Mouse (Mus musculus): ENCODE data around the gene Gm15557. TPM values are rescaled to one million over a fixed set of nuclear protein-coding genes. Genes with fewer than 3 reads are reported as not detected.

Gm15557 gene
- polyA plus RNA-seq, 1 experiment from 2014 or later: 0.40 TPM

DNA sequence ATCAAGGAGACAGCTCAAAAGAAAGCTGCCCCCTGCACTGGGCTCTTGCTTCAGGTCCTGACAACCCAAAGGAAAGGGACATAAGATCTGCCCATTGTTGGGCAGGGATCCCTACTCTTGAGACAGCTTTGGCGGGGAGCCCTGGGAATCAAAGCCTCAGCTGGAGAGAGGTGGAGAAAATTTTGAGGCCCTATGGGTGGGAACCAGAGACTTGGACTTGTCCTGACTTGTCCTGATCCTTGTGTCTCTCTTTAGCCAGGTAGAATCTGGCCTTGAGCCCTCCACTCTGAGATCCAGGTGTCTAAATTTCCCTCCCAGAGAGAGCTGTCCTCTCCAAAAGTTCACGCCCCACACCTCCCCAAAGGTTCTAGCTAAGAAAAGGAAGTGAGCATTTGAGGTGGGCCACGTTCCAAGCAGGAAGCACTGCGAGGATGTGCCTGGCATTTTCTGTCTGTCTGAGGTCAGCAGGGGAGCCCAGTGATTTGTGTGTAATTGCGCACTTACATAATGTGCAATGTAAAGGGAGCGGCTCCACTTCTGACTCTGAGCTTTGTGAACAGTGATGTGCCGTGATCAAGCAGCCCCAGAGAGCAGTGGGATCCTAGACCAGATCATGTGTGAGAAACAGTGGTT is 515 bp upstream of the Gm15557 start:
- peaks cover 52% of the 10 kb centered on the region for H3K36me3 ChIP-seq
- no peak overlapping the region for H3K27ac ChIP-seq
- ATAC-seq (ENCODE audit: insufficient number of reproducible peaks, insufficient read depth, low FRiP score, low TSS enrichment, low read depth): no peak
- H3K4me2 ChIP-seq: no peak overlapping the region
- H3K9me3 ChIP-seq: no peaks in the 10 kb centered on the region
- H3K27me3 ChIP-seq: no peaks in the 10 kb centered on the region
- peaks cover 48% of the 10 kb centered on the region for H3K4me1 ChIP-seq (replicated peaks)
- WGBS: 75% methylated on average over 7 of the region's 7 CpGs
- H3K9ac ChIP-seq (replicated peaks): no peak overlapping the region
- H3K4me3 ChIP-seq (replicated peaks): no peak overlapping the region

DNA sequence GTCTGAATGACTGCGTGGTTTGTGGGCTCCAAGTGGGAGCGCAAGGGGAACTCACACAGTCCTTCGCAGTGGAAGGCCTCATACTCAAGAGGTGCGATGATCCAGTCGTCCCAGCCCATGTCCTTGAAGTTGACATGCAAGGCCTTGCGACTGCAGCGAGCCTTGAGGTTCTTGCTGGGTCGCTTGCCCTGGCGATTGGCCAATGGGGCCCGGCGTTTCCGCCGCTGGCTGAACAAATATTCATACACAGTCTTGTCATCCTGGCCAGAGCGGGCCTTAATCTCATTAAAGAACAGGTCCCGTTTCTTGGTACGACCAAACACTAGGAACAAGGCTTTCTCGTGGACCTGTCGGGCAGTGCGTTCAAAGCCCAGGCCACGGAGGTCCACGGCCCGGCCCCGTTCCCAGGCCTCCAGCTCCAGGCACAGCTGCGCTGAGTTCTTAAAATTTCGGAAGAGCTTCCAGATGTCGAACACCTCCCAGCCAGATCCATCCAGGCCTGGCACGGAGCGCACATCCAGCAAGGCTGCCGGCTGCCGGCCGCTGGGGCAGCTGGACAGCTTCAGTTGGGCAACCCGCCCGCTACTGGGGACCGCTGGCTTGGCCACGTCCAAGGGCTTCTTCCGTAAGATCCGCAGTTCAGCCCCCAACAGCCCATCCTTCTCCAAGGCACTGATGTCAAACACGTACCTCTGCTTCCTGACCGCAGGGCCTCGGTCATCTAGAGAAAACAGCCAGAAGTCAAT is 1.3 kb downstream of the Gm15557 start:
- WGBS: 79% methylated on average over 40 of the region's 40 CpGs
- no peaks in the 10 kb centered on the region for H3K9me3 ChIP-seq
- H3K27ac ChIP-seq: peak overlapping the region; percentile 70

DNA sequence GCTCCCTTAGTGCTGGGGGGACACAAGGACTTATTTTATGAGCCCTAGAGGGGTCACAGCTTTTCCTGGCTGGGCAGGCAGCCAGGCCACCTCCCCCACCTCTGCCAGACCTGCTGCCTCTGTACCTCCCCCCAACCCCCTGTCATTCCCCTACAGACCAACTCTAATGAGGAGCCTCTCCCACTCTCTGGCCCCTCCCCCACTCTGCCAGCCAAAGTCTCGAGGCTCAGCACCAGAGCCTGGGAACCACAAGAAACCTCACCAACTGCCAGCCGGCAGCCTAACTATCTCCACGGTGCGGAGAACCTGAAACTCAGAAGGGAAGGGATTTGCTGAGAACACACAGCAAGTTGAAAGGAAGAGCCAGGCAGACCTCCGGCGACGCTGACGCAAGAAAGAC is 2.9 kb downstream of the Gm15557 start:
- H3K9me3 ChIP-seq: no peaks in the 10 kb centered on the region
- H3K4me3 ChIP-seq (replicated peaks): peak overlapping the region; percentile 46
- 0% methylated on average over 8 of the region's 8 CpGs for WGBS
- peak overlapping the region; percentile 64 for H3K9ac ChIP-seq (replicated peaks)
- no peaks in the 10 kb centered on the region; the same call in 1 of the 2 replicates for H3K27me3 ChIP-seq
- peaks cover 40% of the 10 kb centered on the region for H3K36me3 ChIP-seq
- ATAC-seq (ENCODE audit: insufficient number of reproducible peaks, insufficient read depth, low FRiP score, low TSS enrichment, low read depth): peak; percentile 74
- H3K27ac ChIP-seq: peak overlapping the region; percentile 94
- H3K4me2 ChIP-seq: peak overlapping the region; percentile 64
- H3K4me1 ChIP-seq (replicated peaks): peaks cover 73% of the 10 kb centered on the region

More for the DNA sequence above, 1.3 kb downstream of the Gm15557 start:
- Histone ChIP-seq H3K9ac (replicated peaks) (no peak overlapping the region), H3K4me2 (peak overlapping the region; percentile 64), H3K27me3 (no peaks in the 10 kb centered on the region; the same call in 1 of the 2 replicates), H3K4me3 (replicated peaks) (peak overlapping the region; percentile 46), H3K36me3 (peaks cover 52% of the 10 kb centered on the region), H3K4me1 (replicated peaks) (peaks cover 64% of the 10 kb centered on the region)
- ATAC-seq (ENCODE audit: insufficient number of reproducible peaks, insufficient read depth, low FRiP score, low TSS enrichment, low read depth): no peak

DNA sequence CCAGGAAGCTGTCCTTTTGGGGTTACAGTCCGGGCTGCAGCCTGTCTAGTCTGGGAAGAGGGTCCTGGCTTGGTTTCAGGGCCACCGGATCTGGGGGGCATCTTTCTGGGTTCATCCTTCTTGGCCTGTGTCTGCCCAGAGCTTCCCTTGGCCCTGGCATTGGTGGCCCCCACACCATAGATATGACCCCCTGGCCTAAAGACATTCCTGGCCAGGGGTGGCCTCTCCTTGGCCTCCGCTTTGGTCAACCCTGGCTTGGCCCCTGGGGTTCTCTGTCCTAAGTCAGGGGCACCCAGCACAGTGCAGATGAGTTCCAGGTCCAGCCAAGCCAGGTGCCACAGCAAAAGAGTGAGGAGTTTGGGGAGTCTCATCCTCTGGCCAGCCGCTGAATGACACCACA is 4.2 kb downstream of the Gm15557 start:
- Histone ChIP-seq H3K4me1 (replicated peaks) (peaks cover 82% of the 10 kb centered on the region), H3K36me3 (peaks cover 28% of the 10 kb centered on the region), H3K27ac (peak overlapping the region; percentile 94), H3K9ac (replicated peaks) (peak overlapping the region; percentile 64), H3K4me3 (replicated peaks) (peak overlapping the region; percentile 46), H3K4me2 (peak overlapping the region; percentile 64), H3K9me3 (no peaks in the 10 kb centered on the region), H3K27me3 (no peaks in the 10 kb centered on the region; the same call in 1 of the 2 replicates)
- 66% methylated on average over 4 of the region's 4 CpGs for WGBS
- no peak for ATAC-seq (ENCODE audit: insufficient number of reproducible peaks, insufficient read depth, low FRiP score, low TSS enrichment, low read depth)

DNA sequence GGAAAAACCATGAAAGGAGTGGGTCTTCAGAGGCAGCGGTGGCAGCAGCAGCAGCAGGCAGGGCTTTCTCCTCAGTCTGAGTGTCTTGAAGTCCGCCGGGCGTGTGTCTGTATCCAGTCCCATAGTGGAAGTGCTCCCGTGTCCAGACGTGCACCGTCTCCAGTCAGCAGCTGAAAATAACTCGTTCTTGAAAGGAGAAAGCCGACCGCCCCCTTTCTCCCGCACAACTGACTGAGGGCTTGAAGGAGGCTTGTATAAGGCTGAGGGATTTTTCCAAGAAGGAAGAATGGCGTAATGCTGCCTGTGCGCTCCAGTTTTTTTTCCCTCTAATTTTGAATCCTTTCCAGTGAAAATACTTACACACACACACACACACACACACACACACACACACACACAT is 4.6 kb downstream of the Gm15557 start, which contains the start of gene Gdf5:
TSS of gene Gdf5 (minus strand) at position 244 of the 400 bp plus-strand sequence.
- 25% methylated on average over 13 of the region's 13 CpGs for WGBS
- no peaks in the 10 kb centered on the region; the same call in 1 of the 2 replicates for H3K27me3 ChIP-seq
- peaks cover 82% of the 10 kb centered on the region for H3K4me1 ChIP-seq (replicated peaks)
- no peaks in the 10 kb centered on the region for H3K9me3 ChIP-seq
- peak within 1 kb of the TSS; percentile 94 for H3K27ac ChIP-seq
- peaks cover 23% of the 10 kb centered on the region for H3K36me3 ChIP-seq
- H3K4me2 ChIP-seq: peak within 1 kb of the TSS; percentile 64
- peak within 1 kb of the TSS; percentile 64 for H3K9ac ChIP-seq (replicated peaks)
- H3K4me3 ChIP-seq (replicated peaks): peak within 1 kb of the TSS; percentile 46
- ATAC-seq (ENCODE audit: insufficient number of reproducible peaks, insufficient read depth, low FRiP score, low TSS enrichment, low read depth): 0 out of 2 replicates have a peak, but pooled peaks have one; percentile 7

DNA sequence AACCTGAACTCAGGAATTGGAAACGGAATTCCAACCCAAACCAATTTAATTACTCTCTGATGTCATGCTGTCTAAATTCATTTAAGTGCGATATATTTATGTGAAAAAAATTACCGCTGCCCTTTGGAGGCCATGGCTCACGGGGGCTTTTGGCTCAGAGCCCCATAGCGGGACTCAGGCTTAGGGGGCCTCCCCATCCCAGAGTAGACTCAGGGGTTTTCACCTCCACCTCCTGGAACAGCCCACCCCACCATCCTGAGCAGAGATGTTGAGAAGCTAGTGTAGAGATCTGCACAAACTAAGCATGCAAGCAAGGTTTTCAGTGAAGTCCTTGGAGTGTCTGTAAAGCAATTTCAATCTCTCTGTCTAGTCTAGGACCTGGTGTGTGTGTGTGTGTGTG is 5.1 kb downstream of the Gm15557 start:
- Histone ChIP-seq H3K4me1 (replicated peaks) (peaks cover 82% of the 10 kb centered on the region), H3K9ac (replicated peaks) (no peak overlapping the region), H3K27ac (peak overlapping the region; percentile 94), H3K36me3 (peaks cover 19% of the 10 kb centered on the region), H3K27me3 (no peaks in the 10 kb centered on the region; the same call in 1 of the 2 replicates), H3K4me3 (replicated peaks) (no peak overlapping the region), H3K4me2 (peak overlapping the region; percentile 64), H3K9me3 (no peaks in the 10 kb centered on the region)
- peak; percentile 54 for ATAC-seq (ENCODE audit: insufficient number of reproducible peaks, insufficient read depth, low FRiP score, low TSS enrichment, low read depth)
- 31% methylated on average over 5 of the region's 5 CpGs for WGBS

DNA sequence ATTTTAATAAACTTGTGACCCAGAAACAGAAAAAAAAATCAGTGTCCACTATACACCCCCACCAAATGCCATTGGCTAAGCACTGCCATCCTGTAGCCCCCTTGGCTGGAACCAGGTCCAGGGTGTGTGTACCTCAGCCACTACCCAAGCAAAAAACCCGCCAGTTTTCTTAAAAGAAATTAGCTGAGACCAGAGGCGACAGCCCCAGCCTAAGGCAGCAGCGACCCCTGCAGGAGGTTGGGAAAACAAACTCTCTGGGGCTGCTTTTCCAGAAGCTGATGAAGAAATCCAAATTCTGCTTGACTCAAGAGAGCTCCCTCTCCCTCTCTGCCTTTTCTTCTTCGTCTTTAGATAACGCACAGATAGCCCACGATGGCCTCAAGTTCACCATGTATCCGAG is 5.5 kb downstream of the Gm15557 start:
- 0 out of 2 replicates have a peak, but pooled peaks have one; percentile 17 for ATAC-seq (ENCODE audit: insufficient number of reproducible peaks, insufficient read depth, low FRiP score, low TSS enrichment, low read depth)
- no peak overlapping the region for H3K4me3 ChIP-seq (replicated peaks)
- H3K36me3 ChIP-seq: peaks cover 14% of the 10 kb centered on the region
- no peaks in the 10 kb centered on the region for H3K9me3 ChIP-seq
- H3K9ac ChIP-seq (replicated peaks): no peak overlapping the region
- peaks cover 80% of the 10 kb centered on the region for H3K4me1 ChIP-seq (replicated peaks)
- no peaks in the 10 kb centered on the region; the same call in 1 of the 2 replicates for H3K27me3 ChIP-seq
- peak overlapping the region; percentile 94 for H3K27ac ChIP-seq
- 0 out of 2 replicates have a peak overlapping the region, but pooled peaks have one; percentile 64 for H3K4me2 ChIP-seq
- WGBS: 3% methylated on average over 7 of the region's 7 CpGs

DNA sequence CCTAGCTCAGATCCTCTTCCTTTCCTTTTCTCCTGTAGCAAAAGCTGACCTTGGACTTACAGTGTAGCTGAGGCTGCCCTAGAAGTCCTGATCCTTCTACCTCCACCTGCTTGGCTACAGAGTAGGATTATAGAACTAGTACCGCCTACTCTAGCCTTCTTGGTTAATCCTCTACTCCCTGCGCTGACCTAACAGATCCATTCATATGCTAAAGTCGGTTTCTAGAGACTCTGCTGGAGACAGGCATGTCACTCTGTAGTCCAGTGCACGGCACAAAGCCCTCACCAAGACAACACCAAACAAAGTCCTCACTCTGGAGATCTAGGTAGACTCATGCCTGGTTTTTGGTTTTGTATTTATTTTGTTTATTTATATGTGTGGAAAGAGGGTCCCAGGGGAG is 6.0 kb downstream of the Gm15557 start:
- Histone ChIP-seq H3K9me3 (no peaks in the 10 kb centered on the region), H3K4me2 (no peak overlapping the region), H3K4me1 (replicated peaks) (peaks cover 76% of the 10 kb centered on the region), H3K36me3 (peaks cover 10% of the 10 kb centered on the region), H3K4me3 (replicated peaks) (no peak overlapping the region), H3K27ac (no peak overlapping the region), H3K9ac (replicated peaks) (no peak overlapping the region), H3K27me3 (no peaks in the 10 kb centered on the region; the same call in 1 of the 2 replicates)
- 36% methylated on average over 4 of the region's 4 CpGs for whole genome bisulfite sequencing
- no peak for ATAC-seq (ENCODE audit: insufficient number of reproducible peaks, insufficient read depth, low FRiP score, low TSS enrichment, low read depth)

DNA sequence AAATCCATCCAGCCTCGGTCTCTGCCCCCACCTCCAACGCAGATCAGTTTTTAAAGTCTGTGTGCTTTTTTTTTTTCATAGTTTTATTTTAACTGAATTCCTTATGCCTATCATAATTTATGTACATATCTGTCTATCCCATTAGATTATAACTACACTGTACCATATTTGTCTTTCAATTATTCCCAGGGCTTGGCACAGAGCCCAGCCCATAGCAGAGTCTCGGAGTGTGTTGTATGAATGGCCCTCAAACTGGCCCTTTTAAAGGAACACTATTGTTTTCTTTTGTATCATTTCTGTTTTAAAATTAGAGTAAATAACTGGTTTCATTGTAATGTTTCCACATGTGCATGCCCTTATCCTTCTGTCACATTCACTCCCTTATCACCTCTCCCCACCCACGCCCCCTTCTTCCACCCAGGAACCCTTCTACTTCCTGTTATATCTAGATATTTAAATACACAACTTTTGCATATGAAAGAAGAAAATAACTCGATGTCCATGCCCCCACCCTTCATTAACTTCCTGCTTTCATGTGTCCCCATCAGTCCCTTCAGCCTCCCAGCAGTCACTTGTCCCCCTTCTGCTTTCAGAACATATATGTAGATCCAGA is 7.0 kb downstream of the Gm15557 start:
- Histone ChIP-seq H3K9ac (replicated peaks) (no peak overlapping the region), H3K4me3 (replicated peaks) (no peak overlapping the region), H3K27ac (no peak overlapping the region), H3K9me3 (no peaks in the 10 kb centered on the region), H3K36me3 (no peaks in the 10 kb centered on the region), H3K4me1 (replicated peaks) (peaks cover 66% of the 10 kb centered on the region), H3K4me2 (no peak overlapping the region), H3K27me3 (no peaks in the 10 kb centered on the region; the same call in 1 of the 2 replicates)
- ATAC-seq (ENCODE audit: insufficient number of reproducible peaks, insufficient read depth, low FRiP score, low TSS enrichment, low read depth): no peak
- 72% methylated on average over 5 of the region's 5 CpGs for WGBS

DNA sequence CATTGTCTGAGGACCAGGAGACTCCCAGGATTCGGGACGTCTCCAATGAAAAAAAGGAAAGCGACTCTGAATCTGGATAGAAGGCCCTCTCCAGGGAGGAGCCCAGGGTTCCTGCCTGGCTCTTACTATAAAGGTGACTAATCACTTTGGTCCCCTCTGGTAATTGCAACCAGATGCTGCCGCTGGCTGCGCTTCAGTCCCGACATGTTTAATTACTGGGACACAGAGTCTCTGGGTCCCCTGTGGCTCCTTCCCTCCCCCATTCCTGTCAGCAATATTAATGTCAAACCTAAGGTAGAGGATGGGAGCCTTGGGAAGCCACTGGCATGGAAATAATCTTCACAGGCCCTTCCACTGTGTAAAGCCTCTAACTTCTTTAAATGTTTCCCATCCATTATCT is 8.8 kb downstream of the Gm15557 start:
- no peak for ATAC-seq (ENCODE audit: insufficient number of reproducible peaks, insufficient read depth, low FRiP score, low TSS enrichment, low read depth)
- Histone ChIP-seq H3K4me1 (replicated peaks) (peaks cover 47% of the 10 kb centered on the region), H3K9ac (replicated peaks) (no peak overlapping the region; the same call in 1 of the 2 replicates), H3K36me3 (no peaks in the 10 kb centered on the region), H3K4me2 (peak overlapping the region; percentile 30; the same call in 1 of the 2 replicates), H3K27me3 (peaks cover 4% of the 10 kb centered on the region; the same call in 1 of the 2 replicates), H3K27ac (peak overlapping the region; percentile 62; the same call in 1 of the 2 replicates), H3K9me3 (no peaks in the 10 kb centered on the region), H3K4me3 (replicated peaks) (no peak overlapping the region)
- 5% methylated on average over 6 of the region's 6 CpGs for WGBS

DNA sequence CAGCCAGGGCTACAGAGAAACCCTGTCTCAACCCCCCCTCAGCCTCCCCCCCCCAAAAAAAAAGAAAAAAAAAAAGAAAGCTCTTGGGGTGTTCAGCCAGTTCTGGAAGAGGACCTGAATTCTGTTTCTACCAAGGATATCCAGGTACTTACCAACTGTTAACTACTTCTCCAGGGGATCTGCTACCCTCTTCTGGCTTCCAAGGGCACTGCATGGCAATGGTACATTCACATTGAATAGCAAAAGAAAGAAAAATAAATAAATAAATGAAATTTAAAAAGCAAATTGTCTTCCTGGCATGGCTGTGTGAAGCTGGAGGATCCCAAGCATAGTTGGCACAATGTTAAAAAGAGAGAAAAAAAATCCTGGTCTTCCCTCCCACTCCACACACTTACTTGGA is 11.5 kb downstream of the Gm15557 start:
- Histone ChIP-seq H3K27me3 (0 out of 2 replicates have a peak, but pooled peaks cover 4% of the 10 kb centered on the region), H3K9me3 (no peaks in the 10 kb centered on the region), H3K27ac (no peak overlapping the region), H3K4me3 (replicated peaks) (no peak overlapping the region), H3K4me2 (no peak overlapping the region), H3K4me1 (replicated peaks) (peaks cover 23% of the 10 kb centered on the region), H3K36me3 (no peaks in the 10 kb centered on the region), H3K9ac (replicated peaks) (no peak overlapping the region)
- ATAC-seq (ENCODE audit: insufficient number of reproducible peaks, insufficient read depth, low FRiP score, low TSS enrichment, low read depth): no peak
